Mouse (Mus musculus) adrenal gland, postnatal 14 days (tissue): ENCODE measurements around the gene Fen1. TPM values are rescaled to one million over a fixed set of nuclear protein-coding genes. Genes with fewer than 3 reads are reported as not detected.

ENCODE experiments used
- DNase-seq: peaks from one replicate; pipeline ENCODE4 v3.0.0; 2021; ENCODE audit warnings: mixed read lengths
- total RNA-seq: library from RNA; stranded (reverse); gene quantifications from 2 replicates; pipeline ENCODE4 v1.2.3, GENCODE M21; 2021

Gene Fen1
- total RNA-seq, 1 experiment from 2014 or later: 20.6 TPM

GRCm38 (mm10) chr19:10216101-10216500 is 12.1 kb upstream of the Fen1 start:
- DNase-seq: no peak

- peak; percentile 37 for DNase-seq
Measured at GRCm38 (mm10) chr19:10213796-10214471, 10.0 kb upstream of the Fen1 start.

- DNase-seq: peak; percentile 43
Measured at GRCm38 (mm10) chr19:10210885-10211284, 6.9 kb upstream of the Fen1 start.

- no peak for DNase-seq
Measured at GRCm38 (mm10) chr19:10208851-10209250, 4.9 kb upstream of the Fen1 start.

- DNase-seq: no peak
Measured at GRCm38 (mm10) chr19:10205051-10205450, 1.1 kb upstream of the Fen1 start.

GRCm38 (mm10) chr19:10204616-10205001 is 640 bp upstream of the Fen1 start:
- peak; percentile 73 for DNase-seq

- no peak for DNase-seq
Measured at GRCm38 (mm10) chr19:10203146-10203847, 672 bp downstream of the Fen1 start.

GRCm38 (mm10) chr19:10198723-10199122 is 5.2 kb downstream of the Fen1 start:
- DNase-seq: peak; percentile 91

- no peak for DNase-seq
Measured at GRCm38 (mm10) chr19:10198286-10198685, 5.7 kb downstream of the Fen1 start.

GRCm38 (mm10) chr19:10197130-10197529 is 6.8 kb downstream of the Fen1 start:
- DNase-seq: no peak

GRCm38 (mm10) chr19:10195252-10195651 is 8.7 kb downstream of the Fen1 start:
- DNase-seq: peak; percentile 75

- DNase-seq: no peak
Measured at GRCm38 (mm10) chr19:10194337-10194736, 9.6 kb downstream of the Fen1 start.

GRCm38 (mm10) chr19:10191326-10191725 is 12.6 kb downstream of the Fen1 start:
- DNase-seq: no peak

GRCm38 (mm10) chr19:10190796-10191195 is 13.2 kb downstream of the Fen1 start:
- peak; percentile 83 for DNase-seq

- DNase-seq: no peak
Measured at GRCm38 (mm10) chr19:10189940-10190339, 14.0 kb downstream of the Fen1 start.

- no peak for DNase-seq
Measured at GRCm38 (mm10) chr19:10189022-10189421, 14.9 kb downstream of the Fen1 start.

GRCm38 (mm10) chr19:10188281-10188811 is 15.6 kb downstream of the Fen1 start:
- peak; percentile 63 for DNase-seq

- DNase-seq: no peak
Measured at GRCm38 (mm10) chr19:10186569-10186968, 17.4 kb downstream of the Fen1 start.

- DNase-seq: no peak
Measured at GRCm38 (mm10) chr19:10185876-10186275, 18.1 kb downstream of the Fen1 start.

- DNase-seq: peak; percentile 74
Measured at GRCm38 (mm10) chr19:10184096-10184495, 19.9 kb downstream of the Fen1 start.

GRCm38 (mm10) chr19:10183299-10183983 is 20.5 kb downstream of the Fen1 start:
- DNase-seq: peak; percentile 87

- DNase-seq: peak; percentile 96
Measured at GRCm38 (mm10) chr19:10182670-10183298, 21.2 kb downstream of the Fen1 start, which contains the start of gene Fads1. TSS of gene Fads1 (plus strand) at chr19:10182888.
